Mouse (Mus musculus) liver, adult 2 months (tissue): ENCODE measurements around the gene Fxyd2. TPM values are rescaled to one million over a fixed set of nuclear protein-coding genes. Genes with fewer than 3 reads are reported as not detected.
A peak's percentile ranks its signal among the peaks of the same experiment; 100 is the strongest.

ENCODE experiments used
- DNase-seq: peaks from one replicate; pipeline ENCODE4 v3.0.0-alpha.2; 2011; ENCODE audit warnings: low read depth, low spot score; ENCODE audit errors: extremely low read depth
- H3K27ac ChIP-seq: fragments of 200-500 bp; replicated peaks from 2 replicates; pipeline ENCODE4 v1.5.1; 2012; ENCODE audit warnings: low read depth, mild to moderate bottlenecking, control low read depth, inconsistent platforms, low read length; ENCODE audit not compliant: insufficient read depth
- H3K27me3 ChIP-seq: fragments of 200-500 bp; 2 replicates; pipeline ENCODE4 v1.6.1; 2012; ENCODE audit warnings: mild to moderate bottlenecking, moderate library complexity, low read length, inconsistent platforms; ENCODE audit not compliant: control insufficient read depth, insufficient read depth
- H3K36me3 ChIP-seq: fragments of 200-500 bp; 2 replicates; pipeline ENCODE4 v1.6.1; 2012; ENCODE audit warnings: low read length, inconsistent platforms; ENCODE audit not compliant: control insufficient read depth, insufficient read depth
- H3K4me1 ChIP-seq: fragments of 200-500 bp; 2 replicates; pipeline ENCODE4 v1.6.1; 2011; ENCODE audit warnings: low read length; ENCODE audit not compliant: control insufficient read depth, insufficient read depth
- H3K4me3 ChIP-seq: fragments of 200-500 bp; 2 replicates; pipeline ENCODE4 v1.5.1; 2011; ENCODE audit warnings: low read depth, mild to moderate bottlenecking, control low read depth, low read length, moderate library complexity; ENCODE audit not compliant: insufficient read depth
- H3K79me2 ChIP-seq: fragments of 200-500 bp; 2 replicates; pipeline ENCODE4 v1.6.1; 2012; ENCODE audit warnings: inconsistent platforms, mild to moderate bottlenecking, low read length, moderate library complexity; ENCODE audit not compliant: control insufficient read depth, insufficient read depth
- H3K9ac ChIP-seq: fragments of 200-500 bp; 2 replicates; pipeline ENCODE4 v1.6.1; 2012; ENCODE audit warnings: low read depth, mild to moderate bottlenecking, control low read depth, inconsistent platforms, low read length
- CTCF ChIP-seq: fragments of 200-500 bp; IDR thresholded peaks from 2 replicates; pipeline ENCODE4 v1.5.1; 2011; ENCODE audit warnings: low read depth, low read length, control low read depth
- POLR2A ChIP-seq: fragments of 200-500 bp; IDR thresholded peaks from 2 replicates; pipeline ENCODE4 v1.6.1; 2011; ENCODE audit warnings: low read length, control low read depth; ENCODE audit not compliant: insufficient read depth; ENCODE audit errors: extremely low read depth
- WGBS: fragments of 180-500 bp; shearing (Covaris S2); methylation state at CpG from one replicate; pipeline ENCODE4 v1.1.7; 2018; 5-methylcytosine and 5-hydroxymethylcytosine counted together
- polyA plus RNA-seq: library from polyadenylated mRNA; depleted of rRNA; stranded (reverse); fragments of >200 nt; gene quantifications from 2 replicates; pipeline ENCODE4 v1.2.3, GENCODE M21; 2012
- total RNA-seq: library from RNA; depleted of rRNA; stranded (reverse); fragments of >200 nt; gene quantifications from 2 replicates; pipeline ENCODE4 v1.2.3, GENCODE M21; 2014

The Fxyd2 gene
- total and polyA plus RNA-seq, 2 experiments, result 0.29 TPM; not detected in 1

DNA sequence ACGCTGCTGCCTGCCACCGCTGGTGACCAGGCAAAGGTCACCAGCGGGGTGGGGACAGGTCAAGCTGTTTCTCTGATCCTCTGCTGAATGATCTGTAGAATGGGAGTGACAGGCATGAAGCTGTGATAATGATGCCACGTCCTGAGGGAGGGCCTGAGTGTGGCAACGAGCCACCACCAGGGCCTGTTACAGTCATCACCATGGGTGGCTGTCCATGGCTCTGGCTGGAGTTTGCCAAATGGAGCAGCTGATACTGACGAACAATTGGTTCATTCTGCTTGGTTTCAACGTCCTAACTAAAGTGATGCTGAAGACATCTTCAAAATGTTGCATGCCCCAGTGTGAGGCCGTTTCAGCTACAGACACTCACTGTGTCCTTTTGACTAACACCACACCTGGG is 18.8 kb downstream of the Fxyd2 start:
- Histone ChIP-seq H3K79me2 (no peaks in the 10 kb centered on the region), H3K9ac (no peak overlapping the region), H3K27me3 (no peaks in the 10 kb centered on the region), H3K36me3 (no peaks in the 10 kb centered on the region), H3K4me3 (no peak overlapping the region), H3K27ac (no peak overlapping the region), H3K4me1 (0 out of 2 replicates have a peak, but pooled peaks cover 1% of the 10 kb centered on the region)
- no peak for DNase-seq
- TF ChIP-seq POLR2A (no peak), CTCF (no peak)
- 50% methylated on average over 8 of the region's 8 CpGs for WGBS

DNA sequence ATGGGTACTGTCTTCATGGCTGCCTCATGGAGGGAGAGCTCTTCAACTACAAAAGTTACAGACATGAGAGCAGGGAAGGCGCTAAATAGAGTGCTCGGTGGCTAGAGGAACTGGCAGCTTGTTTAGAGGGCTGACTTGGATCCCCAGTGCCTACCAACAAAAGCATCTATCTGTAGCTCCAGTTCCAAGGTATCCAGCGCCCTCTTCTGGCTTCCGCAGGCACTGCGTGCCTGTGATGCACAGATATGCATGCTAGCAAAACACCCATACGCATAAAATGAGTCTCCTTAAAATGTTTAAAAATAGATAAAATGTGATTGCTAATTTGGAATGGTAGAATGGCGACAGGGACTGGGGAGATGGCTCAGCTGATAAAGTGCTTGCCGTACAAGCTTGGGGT is 21.7 kb downstream of the Fxyd2 start:
- DNase-seq, result no peak
- Histone ChIP-seq H3K36me3 (no peaks in the 10 kb centered on the region), H3K4me1 (0 out of 2 replicates have a peak, but pooled peaks cover 1% of the 10 kb centered on the region), H3K4me3 (no peak overlapping the region), H3K27me3 (no peaks in the 10 kb centered on the region), H3K27ac (no peak overlapping the region), H3K79me2 (no peaks in the 10 kb centered on the region), H3K9ac (no peak overlapping the region)
- 67% methylated on average over 8 of the region's 8 CpGs for WGBS
- TF ChIP-seq CTCF (peak; percentile 55), POLR2A (no peak)

DNA sequence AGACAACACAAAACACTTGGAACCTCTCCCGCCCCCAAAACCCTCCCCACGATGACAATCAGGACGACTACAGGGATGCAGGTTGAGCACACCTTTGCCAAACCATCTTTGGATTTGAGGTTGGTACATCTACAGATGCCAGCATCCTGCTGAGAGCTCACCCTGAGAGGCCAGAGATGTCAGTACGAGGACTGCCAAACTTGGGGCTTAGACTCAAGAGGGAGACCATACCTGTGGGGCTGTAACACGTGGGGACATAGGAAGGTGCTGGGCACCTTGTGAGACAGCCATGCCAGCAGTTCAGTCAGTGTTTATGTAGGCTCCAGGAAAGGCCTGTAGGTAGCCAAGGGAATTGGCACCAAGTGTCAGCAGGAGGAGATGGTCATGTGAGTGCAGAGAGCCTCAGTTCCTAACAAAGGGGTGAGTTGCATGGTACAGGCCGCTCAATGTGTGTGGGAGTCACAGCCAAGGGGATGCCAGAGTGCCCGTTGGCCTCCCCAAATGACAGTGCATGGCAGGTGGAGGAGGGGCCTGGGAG is 23.4 kb downstream of the Fxyd2 start:
- no peak for DNase-seq
- no peaks in the 10 kb centered on the region for H3K27me3 ChIP-seq
- 75% methylated on average over 7 of the region's 7 CpGs for WGBS
- H3K79me2 ChIP-seq, result no peaks in the 10 kb centered on the region
- TF ChIP-seq POLR2A, result no peak
- TF ChIP-seq CTCF, result no peak
- no peaks in the 10 kb centered on the region for H3K4me1 ChIP-seq
- no peaks in the 10 kb centered on the region for H3K36me3 ChIP-seq
- H3K9ac ChIP-seq, result no peak overlapping the region
- H3K27ac ChIP-seq, result no peak overlapping the region
- no peak overlapping the region for H3K4me3 ChIP-seq

DNA sequence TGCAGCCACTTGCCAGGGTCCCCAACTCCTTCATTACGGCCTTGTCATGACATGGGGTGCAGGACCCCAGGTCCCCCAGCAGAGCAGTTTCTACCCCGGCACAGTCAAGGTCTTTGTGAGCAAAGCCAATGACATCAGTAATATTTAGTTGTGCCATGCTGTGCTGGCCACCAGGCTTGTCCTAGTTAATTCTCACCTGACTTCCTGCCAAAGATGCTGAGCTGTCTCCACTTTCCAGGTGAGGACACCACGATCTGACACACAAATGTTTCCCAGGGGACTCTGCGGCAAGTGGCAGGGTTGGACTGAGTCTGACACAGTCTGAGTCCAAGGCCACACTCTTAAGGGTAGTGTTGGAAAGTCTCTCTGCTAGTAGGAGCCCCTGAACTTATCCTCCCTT is 27.0 kb downstream of the Fxyd2 start, which contains the start of gene Dscaml1:
TSS of gene Dscaml1 (plus strand) at position 173 of the 400 bp plus-strand sequence.
- no peak for DNase-seq
- no peak within 1 kb of the TSS for H3K4me3 ChIP-seq
- peaks cover 14% of the 10 kb centered on the region; the same call in 1 of the 2 replicates for H3K27me3 ChIP-seq
- no peaks in the 10 kb centered on the region for H3K4me1 ChIP-seq
- no peak within 1 kb of the TSS for H3K9ac ChIP-seq
- no peaks in the 10 kb centered on the region for H3K79me2 ChIP-seq
- WGBS, result 70% methylated on average over 4 of the region's 4 CpGs
- H3K27ac ChIP-seq, result no peak within 1 kb of the TSS
- no peak for TF ChIP-seq POLR2A
- no peak for TF ChIP-seq CTCF
- no peaks in the 10 kb centered on the region for H3K36me3 ChIP-seq

DNA sequence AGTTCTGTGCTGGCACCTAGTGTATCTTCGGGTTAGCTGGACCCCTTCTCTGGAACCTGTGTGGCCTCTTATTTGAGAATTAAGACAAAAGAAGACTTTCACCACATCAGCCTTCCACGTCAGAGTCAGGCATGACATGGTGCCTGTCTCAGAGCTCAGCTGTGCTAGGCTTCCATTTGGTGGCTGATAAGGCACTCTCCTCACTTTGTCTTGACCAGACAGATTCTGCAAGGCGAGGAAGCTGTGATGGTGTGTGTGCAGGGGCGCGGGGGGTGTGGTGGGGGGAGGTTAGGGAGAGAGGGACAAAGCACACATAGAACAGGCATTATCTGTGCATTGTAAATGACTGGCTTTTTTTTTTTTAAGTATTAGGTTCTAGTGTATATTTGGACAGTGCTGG is 29.9 kb downstream of the Fxyd2 start:
- H3K36me3 ChIP-seq, result no peaks in the 10 kb centered on the region
- no peak overlapping the region for H3K4me3 ChIP-seq
- no peak overlapping the region for H3K9ac ChIP-seq
- no peaks in the 10 kb centered on the region for H3K79me2 ChIP-seq
- no peaks in the 10 kb centered on the region for H3K4me1 ChIP-seq
- TF ChIP-seq POLR2A (no peak), CTCF (no peak)
- H3K27ac ChIP-seq, result no peak overlapping the region
- peaks cover 14% of the 10 kb centered on the region; the same call in 1 of the 2 replicates for H3K27me3 ChIP-seq
- WGBS, result 18% methylated on average over 5 of the region's 5 CpGs
- no peak for DNase-seq

DNA sequence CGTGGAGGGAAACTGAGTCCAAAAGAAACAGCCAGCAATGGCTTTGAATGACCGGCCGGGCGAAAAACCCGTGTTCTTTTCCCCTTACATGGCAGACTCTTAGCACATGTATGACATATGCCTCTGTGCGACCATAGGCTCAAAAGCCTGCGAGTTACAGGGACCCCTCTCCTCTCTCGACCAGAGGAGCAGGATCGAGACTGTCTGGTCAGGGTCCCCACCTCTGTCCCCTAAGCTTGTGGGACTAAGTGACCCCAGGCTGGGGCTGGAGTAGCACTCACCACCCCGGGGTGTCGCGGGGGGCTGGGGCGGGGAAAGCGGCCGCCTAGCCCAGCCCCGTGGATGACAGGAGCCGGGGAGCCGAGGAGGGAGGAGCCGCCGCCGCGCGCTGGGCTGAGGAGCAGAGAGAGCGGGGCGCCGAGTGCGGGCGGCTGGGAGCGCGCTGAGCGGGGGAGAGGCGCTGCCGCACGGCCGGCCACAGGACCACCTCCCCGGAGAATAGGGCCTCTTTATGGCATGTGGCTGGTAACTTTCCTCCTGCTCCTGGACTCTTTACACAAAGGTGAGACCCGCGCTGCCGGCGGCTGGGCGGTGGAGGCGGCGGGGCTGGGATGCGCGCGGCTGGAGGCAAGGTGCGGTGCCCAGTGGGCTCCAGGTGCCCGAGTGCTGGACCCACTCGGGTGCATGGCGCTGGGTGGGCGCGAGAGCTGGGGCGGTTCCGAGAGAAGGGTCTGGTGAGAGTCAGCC is 30.7 kb downstream of the Fxyd2 start:
- Histone ChIP-seq H3K27me3 (peaks cover 14% of the 10 kb centered on the region; the same call in 1 of the 2 replicates), H3K4me1 (no peaks in the 10 kb centered on the region), H3K4me3 (no peak overlapping the region; the same call in 1 of the 2 replicates), H3K36me3 (no peaks in the 10 kb centered on the region), H3K79me2 (no peaks in the 10 kb centered on the region), H3K9ac (no peak overlapping the region), H3K27ac (no peak overlapping the region)
- DNase-seq, result no peak
- WGBS, result 5% methylated on average over 52 of the region's 54 CpGs
- no peak for TF ChIP-seq CTCF
